Mouse (Mus musculus): ENCODE data around the gene Adamtsl3. TPM values are rescaled to one million over a fixed set of nuclear protein-coding genes. Genes with fewer than 3 reads are reported as not detected.

The Adamtsl3 gene
- polyA plus RNA-seq (2012; fragmentation: generic; extraction: Trizol) = 10 to 100 TPM in 1 of 2 experiments, 1 to 10 TPM in 1; 1.3 to 24.6 TPM

DNA sequence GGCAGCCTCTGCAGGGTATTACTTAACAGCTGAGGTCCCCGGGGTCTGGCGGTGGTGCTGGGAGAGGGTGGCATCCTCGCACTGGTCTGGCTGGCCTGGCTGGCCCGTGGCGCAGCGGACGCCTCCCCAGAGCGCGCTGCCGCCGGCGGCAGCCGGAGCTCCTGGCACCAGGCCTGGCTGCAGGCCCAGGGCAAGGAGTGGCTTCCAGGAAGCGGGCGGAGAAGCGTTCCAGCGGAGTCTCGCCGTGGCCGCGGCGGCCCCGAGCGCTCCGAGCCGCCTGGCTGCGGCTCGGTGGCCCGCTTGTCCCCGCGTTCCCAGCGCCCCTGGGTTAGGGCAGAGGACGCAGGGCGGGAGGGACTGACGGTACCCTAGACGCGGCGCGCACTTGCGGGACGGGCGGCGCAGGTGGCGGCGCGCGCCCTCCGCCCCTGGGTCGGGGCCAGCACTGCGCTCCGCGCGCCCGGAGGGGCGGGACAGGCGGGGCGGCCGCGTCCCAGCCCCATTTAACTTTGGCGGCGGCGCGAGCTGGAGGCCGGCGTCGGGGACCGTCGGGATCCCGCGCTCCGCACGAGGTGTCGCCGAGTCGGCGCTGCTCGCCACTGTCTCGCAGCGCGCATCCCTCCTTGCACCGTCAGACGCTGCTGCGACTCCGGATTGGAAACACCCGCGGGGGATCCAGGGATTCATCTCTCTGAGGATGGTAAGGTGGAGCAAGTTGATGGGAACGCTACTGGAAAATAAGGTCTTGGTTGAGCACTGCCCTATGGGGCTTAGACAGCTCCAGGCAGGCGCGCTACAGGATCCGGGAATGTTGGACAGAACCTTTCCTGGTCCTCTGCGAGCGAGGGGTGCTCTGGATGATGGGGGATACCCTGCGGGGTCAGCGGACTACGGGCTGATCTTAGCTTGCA, at the start of gene Adamtsl3:
Gene Adamtsl3, plus strand, starts transcription at position 484 of the 911 bp plus-strand sequence.

GRCm38 (mm10) chr7:82648353-82649080, 313.0 kb downstream of the Adamtsl3 start, which contains the start of the genes Saxo2 and Efl1:
Gene Saxo2, minus strand, starts transcription at chr7:82648528.
Gene Efl1, plus strand, starts transcription at chr7:82648614.

Other genes with a start within 250 kb of the Adamtsl3 start
- gene Sh3gl3, start 161.9 kb upstream of the Adamtsl3 start, polyA plus RNA-seq (2012; fragmentation: generic; extraction: Trizol) = 1 to 10 TPM; 2.3 to 4.5 TPM

All from C3H10T1/2 (cell line).